Mouse (Mus musculus) heart, adult 9 months (tissue): ENCODE measurements around the gene Pilrb2.
"Not testable (repeated sequence)": the region's sequence is repeated elsewhere in the genome, so short reads cannot be mapped to it uniquely, and the experiment has no call there.

Experiments used
- DNase-seq, 2 experiments: peaks; one replicate each; pipeline ENCODE4 v3.0.0; 2022; ENCODE audit warnings: low spot score in 2 of 2

Pilrb2 gene

GRCm38 (mm10) chr5:137871644-137872380 lies at the start of gene Pilrb2:
Gene Pilrb2, minus strand, starts transcription at chr5:137871815.
- not testable (repeated sequence) for DNase-seq

- DNase-seq, result no peak
Observed at GRCm38 (mm10) chr5:137915550-137915949, 43.9 kb upstream of the Pilrb2 start.

GRCm38 (mm10) chr5:137914508-137914907 lies 42.9 kb upstream of the Pilrb2 start:
- DNase-seq, result no peak

- no peak for DNase-seq
Observed at GRCm38 (mm10) chr5:137909564-137910262, 38.1 kb upstream of the Pilrb2 start.

GRCm38 (mm10) chr5:137897812-137898211 lies 26.2 kb upstream of the Pilrb2 start:
- DNase-seq, result no peak

- DNase-seq, result no peak
Observed at GRCm38 (mm10) chr5:137892954-137893353, 21.3 kb upstream of the Pilrb2 start.

GRCm38 (mm10) chr5:137887666-137888065 lies 16.1 kb upstream of the Pilrb2 start:
- DNase-seq, result no peak

GRCm38 (mm10) chr5:137885894-137886293 lies 14.3 kb upstream of the Pilrb2 start:
- DNase-seq, result peak in 1 of 2 experiments; percentile 14

GRCm38 (mm10) chr5:137883345-137883744 lies 11.7 kb upstream of the Pilrb2 start:
- no peak for DNase-seq

- no peak for DNase-seq
Observed at GRCm38 (mm10) chr5:137882922-137883321, 11.3 kb upstream of the Pilrb2 start.

GRCm38 (mm10) chr5:137877860-137878259 lies 6.2 kb upstream of the Pilrb2 start:
- no peak for DNase-seq

- no peak for DNase-seq
Observed at GRCm38 (mm10) chr5:137875054-137875453, 3.4 kb upstream of the Pilrb2 start.

GRCm38 (mm10) chr5:137872381-137872702 lies 727 bp upstream of the Pilrb2 start:
- not testable (repeated sequence) for DNase-seq

- not testable (repeated sequence) for DNase-seq
Observed at GRCm38 (mm10) chr5:137868600-137868999, 3.0 kb downstream of the Pilrb2 start.

GRCm38 (mm10) chr5:137864008-137864407 lies 7.6 kb downstream of the Pilrb2 start:
- DNase-seq, result not testable (repeated sequence)

GRCm38 (mm10) chr5:137857960-137858710 lies 13.5 kb downstream of the Pilrb2 start, which contains the start of gene Pilrb1:
Gene Pilrb1, minus strand, starts transcription at chr5:137858106.
- peak; percentile 22 to 47 for DNase-seq

- not testable (repeated sequence) for DNase-seq
Observed at GRCm38 (mm10) chr5:137856870-137857269, 14.7 kb downstream of the Pilrb2 start.

GRCm38 (mm10) chr5:137854907-137855306 lies 16.7 kb downstream of the Pilrb2 start:
- DNase-seq, result not testable (repeated sequence)

GRCm38 (mm10) chr5:137850313-137850712 lies 21.3 kb downstream of the Pilrb2 start:
- DNase-seq, result not testable (repeated sequence)

- not testable (repeated sequence) for DNase-seq
Observed at GRCm38 (mm10) chr5:137837110-137837509, 34.5 kb downstream of the Pilrb2 start.

- DNase-seq, result no peak
Observed at GRCm38 (mm10) chr5:137836611-137837010, 35.0 kb downstream of the Pilrb2 start.

GRCm38 (mm10) chr5:137835966-137836520 lies 35.6 kb downstream of the Pilrb2 start, which contains the start of gene Pilra:
Gene Pilra, minus strand, starts transcription at chr5:137836281.
- DNase-seq, result not testable (repeated sequence)
